Mouse (Mus musculus) kidney, postnatal 0 days (tissue): Measurements from ENCODE around the gene Prune2. TPM values are rescaled to one million over a fixed set of nuclear protein-coding genes. Genes with fewer than 3 reads are reported as not detected.
A peak's percentile ranks its signal among the peaks of the same experiment; 100 is the strongest.

Source experiments
- ATAC-seq: fragments of 200-750 bp; cut with Nextera tagmentation; replicated peaks from 2 replicates; pipeline ENCODE4 v1.8.0; 2017; ENCODE audit warnings: low read depth, moderate number of reproducible peaks, moderate TSS enrichment, moderate library complexity; ENCODE audit not compliant: low FRiP score
- DNase-seq: peaks from one replicate; pipeline ENCODE4 v3.0.0-alpha.2; 2016; ENCODE audit warnings: low spot score
- H3K27ac ChIP-seq: fragments of 300-500 bp; sonication (generic); 2 replicates; pipeline ENCODE4 v1.5.1; 2014; ENCODE audit warnings: mild to moderate bottlenecking
- H3K27me3 ChIP-seq: fragments of 300-500 bp; sonication (generic); 2 replicates; pipeline ENCODE4 v1.6.1; 2014; ENCODE audit warnings: low read length, mixed read lengths; ENCODE audit not compliant: insufficient read depth
- H3K36me3 ChIP-seq: fragments of 300-500 bp; sonication (generic); 2 replicates; pipeline ENCODE4 v1.6.1; 2014; ENCODE audit warnings: low read length, mixed read lengths; ENCODE audit not compliant: insufficient read depth
- H3K4me1 ChIP-seq: fragments of 300-500 bp; sonication (generic); replicated peaks from 2 replicates; pipeline ENCODE4 v1.6.1; 2014; ENCODE audit warnings: antibody characterized with exemption, low read length, mixed read lengths; ENCODE audit not compliant: insufficient read depth
- H3K4me2 ChIP-seq: fragments of 300-500 bp; sonication (generic); 2 replicates; pipeline ENCODE4 v1.6.1; 2014; ENCODE audit warnings: mild to moderate bottlenecking, low read length, moderate library complexity, mixed read lengths
- H3K4me3 ChIP-seq: fragments of 300-500 bp; sonication (generic); replicated peaks from 2 replicates; pipeline ENCODE4 v1.5.1; 2014; ENCODE audit warnings: low read depth, low read length
- H3K9ac ChIP-seq: fragments of 300-500 bp; sonication (generic); 2 replicates; pipeline ENCODE4 v1.6.1; 2014; ENCODE audit warnings: low read depth, low read length
- H3K9me3 ChIP-seq: fragments of 300-500 bp; sonication (generic); replicated peaks from 2 replicates; pipeline ENCODE4 v1.6.1; 2016; ENCODE audit warnings: low read length, inconsistent platforms, mixed read lengths
- CTCF ChIP-seq: IDR thresholded peaks from 2 replicates; pipeline ENCODE4 v1.5.1; 2016; ENCODE audit warnings: antibody characterized with exemption, low read depth, mild to moderate bottlenecking, moderate library complexity
- WGBS: fragments of 180-500 bp; shearing (Covaris S2); extraction: QIAGEN DNeasy Blood & Tissue Kit; methylation state at CpG from one replicate; pipeline ENCODE4 v1.1.7; 2014; 5-methylcytosine and 5-hydroxymethylcytosine counted together
- polyA plus RNA-seq: library from polyadenylated mRNA; unstranded; fragments of >200 nt; fragmentation: Nextera tagmentation; extraction: Ambion mirVana; gene quantifications from 2 replicates; pipeline ENCODE4 v1.2.1, GENCODE M21; 2015

Gene Prune2
- polyA plus RNA-seq, result 1.1 and 1.3 TPM in 2 replicates

GRCm38 (mm10) chr19:16955613-16956271 is at the start of gene Prune2:
TSS of gene Prune2 (plus strand) at chr19:16956118.
- H3K4me3 ChIP-seq, result peak within 1 kb of the TSS; percentile 26
- H3K4me1 ChIP-seq, result peaks cover 10% of the 10 kb centered on the region; the same call in 1 of the 2 replicates
- H3K27ac ChIP-seq, result no peak within 1 kb of the TSS
- under 1% methylated on average over 36 of the region's 36 CpGs for WGBS
- H3K4me2 ChIP-seq, result peak within 1 kb of the TSS; percentile 67
- H3K36me3 ChIP-seq, result no peaks in the 10 kb centered on the region
- no peak within 1 kb of the TSS for H3K9ac ChIP-seq
- TF ChIP-seq CTCF, result no peak
- no peaks in the 10 kb centered on the region for H3K27me3 ChIP-seq
- no peaks in the 10 kb centered on the region for H3K9me3 ChIP-seq
- peak; percentile 97 for ATAC-seq
- peak; percentile 79 for DNase-seq

GRCm38 (mm10) chr19:16911507-16911906 is 44.4 kb upstream of the Prune2 start:
- H3K27me3 ChIP-seq, result no peaks in the 10 kb centered on the region
- DNase-seq, result no peak
- no peak overlapping the region for H3K4me3 ChIP-seq
- no peak for TF ChIP-seq CTCF
- ATAC-seq, result no peak
- no peak overlapping the region for H3K9ac ChIP-seq
- H3K4me2 ChIP-seq, result no peak overlapping the region
- no peaks in the 10 kb centered on the region for H3K9me3 ChIP-seq
- 73% methylated on average over 5 of the region's 5 CpGs for WGBS
- no peak overlapping the region for H3K27ac ChIP-seq
- H3K36me3 ChIP-seq, result no peaks in the 10 kb centered on the region
- no peaks in the 10 kb centered on the region for H3K4me1 ChIP-seq

- H3K27ac ChIP-seq, result no peak overlapping the region
- no peaks in the 10 kb centered on the region for H3K9me3 ChIP-seq
- 68% methylated on average over 4 of the region's 4 CpGs for WGBS
- H3K36me3 ChIP-seq, result no peaks in the 10 kb centered on the region
- no peak for ATAC-seq
- no peaks in the 10 kb centered on the region for H3K4me1 ChIP-seq
- H3K9ac ChIP-seq, result no peak overlapping the region
- DNase-seq, result no peak
- no peaks in the 10 kb centered on the region for H3K27me3 ChIP-seq
- no peak for TF ChIP-seq CTCF
- no peak overlapping the region for H3K4me3 ChIP-seq
- H3K4me2 ChIP-seq, result no peak overlapping the region
Observed at GRCm38 (mm10) chr19:16924516-16924915, 31.4 kb upstream of the Prune2 start.

- Histone ChIP-seq H3K4me1 (no peaks in the 10 kb centered on the region), H3K9me3 (no peaks in the 10 kb centered on the region), H3K4me2 (no peak overlapping the region), H3K36me3 (no peaks in the 10 kb centered on the region), H3K27ac (no peak overlapping the region), H3K4me3 (no peak overlapping the region), H3K27me3 (no peaks in the 10 kb centered on the region), H3K9ac (no peak overlapping the region)
- no peak for ATAC-seq
- WGBS, result 80% methylated on average over 8 of the region's 8 CpGs
- TF ChIP-seq CTCF, result no peak
- no peak for DNase-seq
Observed at GRCm38 (mm10) chr19:16934664-16935063, 21.3 kb upstream of the Prune2 start.

GRCm38 (mm10) chr19:16948794-16949313 is 7.1 kb upstream of the Prune2 start:
- H3K36me3 ChIP-seq, result no peaks in the 10 kb centered on the region
- no peak overlapping the region for H3K9ac ChIP-seq
- H3K4me2 ChIP-seq, result no peak overlapping the region
- no peaks in the 10 kb centered on the region for H3K27me3 ChIP-seq
- H3K4me3 ChIP-seq, result no peak overlapping the region
- no peaks in the 10 kb centered on the region for H3K4me1 ChIP-seq
- DNase-seq, result no peak
- WGBS, result 74% methylated on average over 2 of the region's 2 CpGs
- TF ChIP-seq CTCF, result no peak
- no peak overlapping the region for H3K27ac ChIP-seq
- no peaks in the 10 kb centered on the region for H3K9me3 ChIP-seq
- ATAC-seq, result no peak

GRCm38 (mm10) chr19:16949341-16949740 is 6.6 kb upstream of the Prune2 start:
- no peak for TF ChIP-seq CTCF
- no peak for DNase-seq
- no peak overlapping the region for H3K27ac ChIP-seq

More at GRCm38 (mm10) chr19:16949341-16949740, 6.6 kb upstream of the Prune2 start:
- Histone ChIP-seq H3K4me2 (no peak overlapping the region), H3K9ac (no peak overlapping the region), H3K36me3 (no peaks in the 10 kb centered on the region), H3K27me3 (no peaks in the 10 kb centered on the region), H3K4me3 (no peak overlapping the region), H3K4me1 (no peaks in the 10 kb centered on the region), H3K9me3 (no peaks in the 10 kb centered on the region)
- no peak for ATAC-seq
- 82% methylated on average over 2 of the region's 2 CpGs for WGBS
